Mouse (Mus musculus) adrenal gland, adult 18-20 months (tissue): ENCODE measurements around the gene Gab1. TPM values are rescaled to one million over a fixed set of nuclear protein-coding genes. Genes with fewer than 3 reads are reported as not detected.

Experiments
- DNase-seq, 2 experiments: peaks; one replicate each; pipeline ENCODE4 v3.0.0; 2021 to 2022; ENCODE audit warnings: low spot score in 2 of 2
- total RNA-seq, 2 experiments: library from RNA; stranded (reverse); gene quantifications; 1 replicate in 1 of 2; 2 replicates in 1 of 2; pipeline ENCODE4 v1.2.3; 2021

Gene Gab1
- total RNA-seq, 2 experiments from 2014 or later: 15.8 to 16.0 TPM

DNA sequence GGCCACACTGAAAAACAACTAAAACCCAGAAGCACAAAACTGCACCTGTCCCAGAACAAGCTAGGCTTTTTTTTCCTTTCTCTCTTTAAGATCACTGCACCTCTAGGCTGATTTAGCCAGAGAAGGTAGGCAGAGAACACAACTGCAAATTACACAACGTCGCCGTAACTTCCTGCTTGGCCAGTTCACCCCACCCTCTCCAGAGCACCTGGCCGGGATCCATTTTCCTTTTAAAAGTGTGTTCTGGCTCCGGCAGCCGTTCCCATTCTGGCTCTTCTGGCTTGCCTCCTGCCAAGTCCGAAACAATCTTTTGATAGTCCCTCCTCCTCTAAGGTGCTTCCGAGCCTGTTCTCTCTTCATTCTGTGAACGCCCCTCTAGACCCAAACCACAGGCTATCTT is 32.4 kb downstream of the Gab1 start:
- DNase-seq: no peak

GRCm38 (mm10) chr8:80845284-80845683 is 35.0 kb downstream of the Gab1 start:
- no peak for DNase-seq

GRCm38 (mm10) chr8:80843744-80844434 is 36.4 kb downstream of the Gab1 start:
- no peak for DNase-seq

DNA sequence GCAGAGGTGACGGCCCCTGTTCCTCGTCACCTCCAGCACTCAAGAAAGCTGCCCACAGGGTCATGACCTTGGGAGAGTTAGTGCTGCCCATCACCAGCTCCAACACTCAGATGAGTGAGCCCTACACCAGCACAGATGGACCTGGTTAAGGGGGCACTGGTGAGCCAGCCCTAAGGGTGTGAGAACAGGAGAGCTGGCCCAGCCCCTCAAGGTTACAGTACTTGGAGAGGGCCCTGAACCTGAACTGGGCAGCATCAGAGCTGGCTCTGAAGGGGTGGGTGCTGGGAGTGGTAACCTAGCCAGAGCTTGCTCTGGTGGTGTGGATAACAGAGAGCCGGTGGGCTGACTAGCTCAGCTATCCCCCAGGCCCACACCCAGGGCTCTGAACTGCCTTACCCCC is 37.8 kb downstream of the Gab1 start:
- DNase-seq: no peak

DNA sequence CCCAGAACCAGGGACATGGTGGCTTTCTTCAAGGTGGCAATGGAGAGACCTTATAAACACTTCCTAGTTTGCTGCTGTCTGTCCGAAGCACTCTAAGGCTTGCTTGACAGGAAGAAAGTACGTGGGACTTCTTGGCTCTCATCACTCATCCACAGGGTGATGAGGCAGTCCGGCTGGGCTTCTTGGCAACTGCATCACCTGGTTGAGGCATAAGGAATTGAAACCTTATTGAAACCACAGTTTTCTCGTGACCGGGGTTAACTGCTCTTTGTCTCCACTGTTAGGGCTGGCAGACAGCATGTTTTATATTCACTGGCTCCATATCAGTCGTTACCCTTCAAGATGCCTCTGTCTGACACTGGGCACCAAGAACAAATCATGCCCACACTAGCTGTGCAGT is 40.2 kb downstream of the Gab1 start:
- no peak for DNase-seq

DNA sequence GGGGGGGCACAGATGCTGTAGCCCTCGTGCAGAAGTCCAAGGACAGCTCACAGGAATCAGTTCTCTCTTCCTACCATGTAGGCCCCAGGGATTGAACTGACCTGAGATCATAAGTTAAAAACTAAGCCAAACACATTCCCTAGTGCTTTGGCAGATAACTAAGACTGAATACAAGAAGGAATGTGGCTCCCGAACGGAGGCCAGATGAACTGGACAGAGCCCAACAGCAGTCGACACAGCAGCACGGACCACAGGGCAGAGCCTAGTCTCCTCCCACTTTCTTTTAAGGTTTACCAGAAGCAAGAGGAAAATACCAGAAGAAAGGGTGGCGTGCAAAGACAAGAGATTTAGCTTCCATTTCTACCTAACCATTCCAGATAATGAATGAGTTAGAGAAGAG is 42.1 kb downstream of the Gab1 start:
- DNase-seq: no peak

GRCm38 (mm10) chr8:80835401-80835800 is 44.9 kb downstream of the Gab1 start:
- DNase-seq: no peak

- DNase-seq: no peak
Observed at GRCm38 (mm10) chr8:80834443-80834842, 45.9 kb downstream of the Gab1 start.

DNA sequence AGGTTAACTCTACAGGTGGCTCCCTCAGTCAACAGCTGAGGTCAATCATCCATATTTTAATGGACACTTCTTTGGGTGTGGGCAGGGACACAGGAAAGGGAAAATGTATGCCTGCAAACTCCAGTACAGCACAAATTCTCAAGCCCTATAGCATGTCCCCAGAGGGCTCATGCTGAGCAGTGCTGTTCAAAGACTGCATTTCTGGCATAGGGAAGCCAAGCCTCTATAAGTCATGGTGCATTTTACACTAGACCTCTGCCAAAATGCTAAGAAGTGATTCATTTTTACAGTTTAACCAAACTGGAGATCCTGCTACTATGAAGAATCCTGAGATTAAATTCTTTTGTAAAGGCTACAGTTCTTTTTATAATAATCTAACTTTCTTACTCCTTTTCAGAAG is 47.8 kb downstream of the Gab1 start:
- no peak for DNase-seq

DNA sequence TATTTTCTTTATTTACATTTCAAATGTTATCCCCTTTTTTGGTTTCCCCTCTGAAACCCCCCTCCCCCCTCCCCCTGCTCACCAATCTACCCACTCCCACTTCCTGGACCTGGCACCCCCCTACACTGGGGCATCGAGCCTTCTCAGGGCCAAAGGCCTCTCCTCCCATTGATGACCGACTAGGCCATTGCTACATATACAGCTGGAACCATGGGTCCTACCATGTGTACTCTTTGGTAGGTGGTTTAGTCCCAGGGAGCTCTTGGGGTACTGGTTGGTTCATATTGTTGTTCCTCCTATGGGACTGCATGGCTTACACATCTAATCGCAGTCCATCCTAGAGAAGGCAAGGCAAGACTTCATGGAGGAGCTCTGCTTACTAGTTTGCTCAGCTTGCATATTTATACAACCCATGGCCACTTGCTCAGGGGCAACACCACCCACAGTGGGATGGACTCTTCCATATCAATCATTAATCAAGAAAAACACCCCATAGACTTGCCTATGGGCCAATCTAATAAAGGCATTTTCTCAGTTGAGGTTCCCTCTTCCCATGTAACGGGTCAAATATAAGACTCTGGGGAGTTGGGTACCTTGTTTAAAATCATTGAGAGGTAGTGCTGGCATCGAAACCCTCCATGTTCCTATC is 48.3 kb downstream of the Gab1 start:
- DNase-seq: no peak

- peak in 1 of 2 experiments; percentile 45 for DNase-seq
Observed at GRCm38 (mm10) chr8:80830724-80831566, 49.4 kb downstream of the Gab1 start.

DNA sequence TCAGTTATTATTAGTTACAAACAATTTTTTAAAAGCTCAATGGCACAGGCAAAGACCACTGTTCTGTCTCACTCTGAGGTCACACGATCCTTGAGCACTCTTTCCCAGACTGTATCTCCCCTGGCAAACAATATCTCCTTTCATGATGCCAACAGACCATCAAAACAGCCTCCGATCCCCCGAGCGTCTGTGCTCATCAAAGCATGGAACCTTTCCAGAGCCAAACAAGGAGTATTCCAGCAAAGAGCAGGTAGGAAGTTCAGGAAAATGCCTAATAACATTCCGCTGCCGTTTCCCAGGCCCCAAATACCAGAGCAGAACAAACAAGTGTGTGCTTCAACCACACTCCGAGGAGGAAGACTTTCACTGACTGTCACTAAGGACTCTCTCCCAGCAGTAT is 50.2 kb downstream of the Gab1 start:
- DNase-seq: no peak

DNA sequence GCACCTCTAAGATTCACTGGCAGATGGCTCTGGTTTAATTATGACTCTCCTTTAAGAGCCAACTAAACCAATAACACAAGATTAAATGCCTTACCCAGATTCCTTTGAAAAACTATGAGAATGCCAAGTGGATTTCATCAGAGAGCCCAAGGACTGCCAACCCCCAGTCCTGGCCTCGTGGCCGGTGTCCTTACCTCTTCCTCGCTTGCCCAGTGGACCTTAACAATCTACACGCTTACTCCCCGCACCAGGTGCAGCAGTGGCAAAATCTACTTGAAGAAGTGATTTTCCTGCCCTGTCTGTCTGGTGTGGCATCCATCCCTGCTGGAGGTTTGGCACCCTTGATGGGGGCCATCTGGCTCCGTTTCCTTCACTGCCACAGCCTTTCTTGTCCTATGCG is 53.3 kb downstream of the Gab1 start:
- peak in 1 of 2 experiments; percentile 40 for DNase-seq

- no peak for DNase-seq
Observed at GRCm38 (mm10) chr8:80825136-80825535, 55.2 kb downstream of the Gab1 start.

- no peak for DNase-seq
Observed at GRCm38 (mm10) chr8:80824426-80824825, 55.9 kb downstream of the Gab1 start.

- no peak for DNase-seq
Observed at GRCm38 (mm10) chr8:80823250-80823649, 57.1 kb downstream of the Gab1 start.

DNA sequence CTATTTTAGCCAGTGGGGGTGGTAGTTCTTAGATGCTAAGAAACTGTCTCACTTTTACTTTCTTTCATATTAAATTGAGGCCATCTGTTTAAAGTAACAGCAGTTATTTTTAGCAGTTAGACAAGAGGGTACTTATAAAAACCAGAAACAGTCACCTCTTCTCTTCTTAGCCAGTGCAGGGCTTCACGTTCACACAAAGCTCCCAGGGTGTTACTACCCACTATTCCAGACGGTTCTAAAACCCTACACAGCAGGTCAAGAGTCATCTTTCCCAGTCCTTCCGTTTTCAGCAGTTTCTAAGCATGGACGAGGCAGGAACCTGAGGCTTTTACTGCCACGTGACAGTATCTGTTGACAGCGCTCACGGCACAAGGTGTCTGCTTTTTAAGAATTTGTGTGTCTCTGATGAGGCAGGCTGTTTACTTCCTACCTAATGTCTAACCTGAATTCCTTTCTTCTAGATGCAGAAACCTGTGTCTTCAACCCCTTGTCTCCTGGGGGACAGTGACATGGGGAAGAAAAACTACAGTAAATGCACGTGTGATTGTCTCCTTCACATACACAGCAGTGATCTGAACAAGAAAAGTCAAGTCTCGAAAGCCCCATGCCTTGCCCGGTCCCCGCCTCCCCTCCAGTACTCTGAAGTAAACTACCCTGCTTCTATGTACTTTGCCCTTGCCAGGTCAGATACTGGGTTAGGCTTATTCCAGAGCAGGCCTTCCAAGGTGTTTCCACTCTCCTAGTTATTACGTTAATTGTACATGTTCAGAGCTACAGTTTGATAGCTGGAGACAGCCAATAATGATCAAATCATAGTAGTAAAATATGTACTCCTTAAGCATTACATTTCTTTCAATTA is 58.7 kb downstream of the Gab1 start:
- no peak for DNase-seq

DNA sequence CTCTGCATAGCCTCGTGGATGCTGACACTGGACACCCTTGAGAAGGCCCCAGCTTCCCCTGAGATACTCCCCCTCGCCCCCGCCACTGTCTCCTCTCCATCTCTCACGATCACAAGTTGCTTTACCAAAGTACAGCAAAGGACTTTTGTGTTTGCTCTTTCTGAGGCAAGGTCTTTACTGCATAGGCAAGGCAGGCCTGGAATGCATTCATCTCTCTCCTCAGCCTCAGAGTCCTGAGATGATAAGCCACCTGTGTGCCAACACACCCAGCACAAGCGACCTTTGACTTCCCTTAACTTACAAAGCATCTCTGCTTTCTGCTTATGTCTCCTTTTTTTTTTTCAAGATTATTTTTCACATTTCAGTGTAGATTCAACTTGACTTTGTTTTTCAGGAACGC is 61.3 kb downstream of the Gab1 start:
- DNase-seq: no peak

DNA sequence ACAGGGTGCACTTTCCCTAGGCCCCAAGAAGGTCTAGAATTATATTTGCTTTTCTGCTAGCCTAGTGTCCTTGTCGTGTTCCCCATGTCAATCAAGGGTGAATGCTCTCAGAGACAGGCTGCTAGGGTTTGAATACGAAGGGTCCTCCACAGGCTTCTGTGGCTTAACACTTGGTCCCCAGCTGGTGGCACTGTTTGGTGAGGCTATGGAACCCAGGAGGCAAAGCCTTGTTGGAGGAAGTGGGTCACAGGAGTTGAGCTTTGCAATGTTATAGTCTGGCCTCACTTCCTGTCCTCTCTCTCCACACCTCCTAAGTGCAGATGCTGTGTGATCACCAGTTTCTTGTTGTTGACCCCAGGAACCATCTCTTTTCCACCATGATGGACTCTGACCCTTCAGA is 63.3 kb downstream of the Gab1 start:
- DNase-seq: no peak

DNA sequence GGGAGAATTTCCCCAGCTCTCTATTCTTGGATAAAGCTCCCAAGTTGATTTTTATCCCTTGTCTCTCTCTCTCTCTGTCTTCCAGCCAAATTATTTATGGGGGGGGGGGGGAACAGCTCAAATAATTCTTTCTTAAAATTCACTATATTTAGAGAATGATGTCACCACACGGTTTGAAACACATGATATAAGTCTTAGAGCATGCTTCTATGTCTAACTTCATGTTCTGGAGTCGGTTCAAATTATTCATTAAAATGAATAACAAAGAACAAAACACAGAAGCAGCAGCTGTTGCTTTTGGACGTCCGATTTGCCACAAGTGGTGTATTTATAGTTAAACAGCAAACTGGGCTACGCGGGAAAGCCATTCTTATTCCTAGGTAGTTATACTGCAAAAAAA is 65.1 kb downstream of the Gab1 start:
- DNase-seq: no peak
